9 mouse cellular contexts compared by ENCODE assay signal in genomic region chr9:21926155-21926554, GRCm38 (mm10). TPM values are rescaled to one million over a fixed set of nuclear protein-coding genes. Genes with fewer than 3 reads are reported as not detected.
A peak's percentile ranks its signal among the peaks of the same experiment; 100 is the strongest.
DNase-seq lines count a peak whose midpoint lies in the region; ATAC-seq and TF ChIP-seq lines count a peak whose summit lies in the region.
"Had no signal": no experiment of that assay in that cellular context is flagged by ENCODE, and none has a peak within 500 bp of the region (broad histone marks: within the 10 kb centered on the region; RNA-seq: fewer than 3 reads in every experiment).

No protein-coding gene starts in this region.

- peaks cover 14% of the 10 kb centered on the region for H3K4me1 ChIP-seq in forebrain, embryonic 16.5 days (replicated peaks; ENCODE audit: control insufficient read depth, insufficient read depth, low read length)
- peaks cover 18% of the 10 kb centered on the region for H3K4me1 ChIP-seq in midbrain, embryonic 10.5 days

- H3K36me3 ChIP-seq in forebrain, embryonic 16.5 days (ENCODE audit: control insufficient read depth, insufficient read depth), result no peaks in the 10 kb centered on the region
- peaks cover 16% of the 10 kb centered on the region for H3K36me3 ChIP-seq in midbrain, embryonic 10.5 days

- H3K4me3 ChIP-seq in layer of hippocampus, adult 2 months, result peak overlapping the region; percentile 69
- H3K4me3 ChIP-seq in forebrain, embryonic 16.5 days (replicated peaks; ENCODE audit: low read length), result peak overlapping the region; percentile 58; the same call in 1 of the 2 replicates
- H3K4me3 ChIP-seq in midbrain, embryonic 10.5 days, result peak overlapping the region; percentile 60

- no peaks in the 10 kb centered on the region for H3K9me3 ChIP-seq in forebrain, embryonic 16.5 days (ENCODE audit: control insufficient read depth, low read length)
- no peaks in the 10 kb centered on the region for H3K9me3 ChIP-seq in midbrain, embryonic 10.5 days (replicated peaks)

- ATAC-seq in forebrain, embryonic 16.5 days, result no peak
- ATAC-seq in cerebellum, adult (ENCODE audit: insufficient number of reproducible peaks, low FRiP score, low TSS enrichment), result no peak
- ATAC-seq: Patski had no signal

- H3K4me2 ChIP-seq in forebrain, embryonic 16.5 days (ENCODE audit: low read length), result peak overlapping the region; percentile 66

- WGBS in forebrain, embryonic 16.5 days, result 79% methylated on average over 6 of the region's 6 CpGs
- WGBS in midbrain, embryonic 10.5 days, result 80% methylated on average over 6 of the region's 6 CpGs

- no peak for DNase-seq in layer of hippocampus, adult 2 months (ENCODE audit: low spot score in 2 of 2)
- DNase-seq in layer of hippocampus, adult 18-20 months (ENCODE audit: low spot score in 2 of 2), result no peak
- peak; percentile 46 for DNase-seq in kidney, postnatal 10 days
- DNase-seq in midbrain, embryonic 10.5 days (ENCODE audit: low spot score), result no peak
- no peak for DNase-seq in frontal cortex, postnatal 10 days (ENCODE audit: low spot score in 2 of 2)
- no peak for DNase-seq in thymus, postnatal 4 days

- H3K27me3 ChIP-seq in forebrain, embryonic 16.5 days (replicated peaks; ENCODE audit: control insufficient read depth, insufficient read depth, low read length), result no peaks in the 10 kb centered on the region
- no peaks in the 10 kb centered on the region for H3K27me3 ChIP-seq in midbrain, embryonic 10.5 days (ENCODE audit: low read depth, poor library complexity, severe bottlenecking)
- H3K27me3 ChIP-seq: Patski had no signal

- H3K27ac ChIP-seq in layer of hippocampus, adult 2 months, result peak overlapping the region; percentile 86
- no peak overlapping the region for H3K27ac ChIP-seq in forebrain, embryonic 16.5 days (ENCODE audit: low read length)
- no peak overlapping the region; the same call in 1 of the 2 replicates for H3K27ac ChIP-seq in midbrain, embryonic 10.5 days (replicated peaks)

- no peak for TF ChIP-seq CTCF in layer of hippocampus, adult 2 months (conservative IDR thresholded peaks at IDR 0.05)

- no peak overlapping the region for H3K9ac ChIP-seq in forebrain, embryonic 16.5 days (replicated peaks; ENCODE audit: low read depth, low read length)

RNA-seq across cellular contexts. Expression of gene Ccdc159, which starts 1.1 kb away (rescaled TPM):
- total RNA-seq in layer of hippocampus, adult 2 months (2021), result 10 to 100 TPM; 18.9 to 21.4 TPM
- total RNA-seq in layer of hippocampus, adult 18-20 months (2021), result 10 to 100 TPM; 16.3 to 16.5 TPM
- polyA plus RNA-seq in forebrain, embryonic 16.5 days (2015; fragmentation: Nextera tagmentation; extraction: Ambion mirVana), result 5.4 and 11.9 TPM in 2 replicates
- 4.2 and 4.6 TPM in 2 replicates for polyA plus RNA-seq in midbrain, embryonic 10.5 days (2016; fragmentation: Nextera tagmentation; extraction: Ambion mirVana)

RNA-seq across cellular contexts. Expression of gene Tmem205, which starts 1.2 kb away (rescaled TPM):
- total RNA-seq in layer of hippocampus, adult 2 months (2021), result 10 to 100 TPM; 44.4 to 45.9 TPM
- 10 to 100 TPM; 40.2 to 42.2 TPM for total RNA-seq in layer of hippocampus, adult 18-20 months (2021)
- polyA plus RNA-seq in forebrain, embryonic 16.5 days (2015; fragmentation: Nextera tagmentation; extraction: Ambion mirVana), result 47.7 and 54.8 TPM in 2 replicates
- polyA plus RNA-seq in midbrain, embryonic 10.5 days (2016; fragmentation: Nextera tagmentation; extraction: Ambion mirVana), result 39.0 and 39.2 TPM in 2 replicates

RNA-seq across cellular contexts. Expression of gene Rab3d, which starts 8.2 kb away (rescaled TPM):
- total RNA-seq in layer of hippocampus, adult 2 months (2021), result 10 to 100 TPM; 16.7 to 18.8 TPM
- 10 to 100 TPM; 17.7 to 19.3 TPM for total RNA-seq in layer of hippocampus, adult 18-20 months (2021)
- 37.4 and 39.5 TPM in 2 replicates for polyA plus RNA-seq in forebrain, embryonic 16.5 days (2015; fragmentation: Nextera tagmentation; extraction: Ambion mirVana)
- 8.3 and 9.7 TPM in 2 replicates for polyA plus RNA-seq in midbrain, embryonic 10.5 days (2016; fragmentation: Nextera tagmentation; extraction: Ambion mirVana)

RNA-seq across cellular contexts. Expression of gene Plppr2, which starts 10.7 kb away (rescaled TPM):
- 100 to 1,000 TPM; 297 to 300 TPM for total RNA-seq in layer of hippocampus, adult 2 months (2021)
- total RNA-seq in layer of hippocampus, adult 18-20 months (2021), result 100 to 1,000 TPM; 273 to 278 TPM
- polyA plus RNA-seq in forebrain, embryonic 16.5 days (2015; fragmentation: Nextera tagmentation; extraction: Ambion mirVana), result 74.1 and 89.9 TPM in 2 replicates
- polyA plus RNA-seq in midbrain, embryonic 10.5 days (2016; fragmentation: Nextera tagmentation; extraction: Ambion mirVana), result 14.7 and 22.4 TPM in 2 replicates

RNA-seq across cellular contexts. Expression of gene Swsap1, which starts 29.4 kb away (rescaled TPM):
- 10 to 100 TPM; 14.8 to 15.9 TPM for total RNA-seq in layer of hippocampus, adult 2 months (2021)
- 10 to 100 TPM; 13.3 to 13.7 TPM for total RNA-seq in layer of hippocampus, adult 18-20 months (2021)
- polyA plus RNA-seq in forebrain, embryonic 16.5 days (2015; fragmentation: Nextera tagmentation; extraction: Ambion mirVana), result 9.0 and 12.5 TPM in 2 replicates
- 8.1 and 8.6 TPM in 2 replicates for polyA plus RNA-seq in midbrain, embryonic 10.5 days (2016; fragmentation: Nextera tagmentation; extraction: Ambion mirVana)
